Mouse (Mus musculus): Measurements from ENCODE around the gene Fam126a. TPM values are rescaled to one million over a fixed set of nuclear protein-coding genes. Genes with fewer than 3 reads are reported as not detected.

Gene Fam126a
- polyA plus RNA-seq, 1 experiment from 2014 or later: 22.5 TPM

DNA sequence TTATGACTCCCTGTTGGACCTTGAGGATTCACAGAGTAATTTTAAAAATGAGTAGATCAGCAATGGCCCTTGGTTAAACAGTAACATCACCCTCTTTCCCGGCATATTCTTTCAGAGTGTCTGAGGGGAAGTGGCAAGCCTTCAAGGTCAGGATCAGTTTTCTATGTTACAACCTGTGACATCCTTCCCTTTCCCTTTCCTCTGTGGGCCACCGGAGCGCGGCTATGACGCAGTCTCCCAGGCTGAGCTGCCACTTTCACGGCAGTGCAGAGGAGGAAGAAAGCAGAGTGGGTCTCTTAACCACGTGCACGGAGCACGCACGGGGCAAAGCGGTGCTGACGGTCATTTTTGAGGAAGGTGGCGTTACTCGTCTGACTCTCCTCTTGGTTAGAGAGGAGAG is 52.0 kb downstream of the Fam126a start:
- Histone ChIP-seq H3K27ac (replicated peaks) (no peak overlapping the region), H3K9me3 (replicated peaks) (no peaks in the 10 kb centered on the region), H3K36me3 (peaks cover 26% of the 10 kb centered on the region), H3K4me3 (replicated peaks) (no peak overlapping the region), H3K4me2 (no peak overlapping the region), H3K4me1 (no peaks in the 10 kb centered on the region), H3K27me3 (replicated peaks) (no peaks in the 10 kb centered on the region), H3K9ac (replicated peaks) (no peak overlapping the region)
- 91% methylated on average over 14 of the region's 14 CpGs for WGBS
- ATAC-seq (ENCODE audit: low FRiP score): no peak

DNA sequence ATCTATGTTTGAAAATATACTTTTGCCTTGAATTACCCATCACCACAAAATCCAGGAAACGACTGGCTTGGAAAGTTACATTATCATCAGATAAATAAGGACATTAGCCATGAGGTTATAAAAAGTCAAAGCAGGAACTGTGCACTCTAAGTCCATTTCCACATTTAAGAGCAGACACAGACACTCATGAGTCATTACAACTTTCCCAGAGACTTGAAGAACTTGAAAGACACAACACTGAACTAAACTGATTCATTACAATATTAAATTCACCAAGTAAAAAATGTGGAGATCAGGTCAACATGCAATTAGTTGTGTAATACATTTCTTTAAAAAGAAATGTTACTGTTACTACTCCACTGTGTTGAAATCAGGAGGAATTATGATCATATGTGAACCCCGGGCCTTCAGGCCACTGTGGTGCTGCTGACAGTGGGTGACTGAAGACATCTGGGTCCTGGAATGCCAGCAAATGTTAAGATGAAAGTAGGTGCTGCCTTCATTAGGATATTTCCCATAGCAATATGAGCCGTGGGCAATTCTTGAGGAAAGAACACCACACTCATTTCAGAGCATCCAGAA is 55.4 kb downstream of the Fam126a start:
- Histone ChIP-seq H3K4me1 (no peaks in the 10 kb centered on the region), H3K9me3 (replicated peaks) (no peaks in the 10 kb centered on the region), H3K4me3 (replicated peaks) (no peak overlapping the region), H3K4me2 (no peak overlapping the region), H3K27ac (replicated peaks) (no peak overlapping the region), H3K9ac (replicated peaks) (no peak overlapping the region), H3K27me3 (replicated peaks) (no peaks in the 10 kb centered on the region), H3K36me3 (peaks cover 21% of the 10 kb centered on the region)
- 91% methylated on average over 3 of the region's 3 CpGs for WGBS
- no peak for ATAC-seq (ENCODE audit: low FRiP score)

DNA sequence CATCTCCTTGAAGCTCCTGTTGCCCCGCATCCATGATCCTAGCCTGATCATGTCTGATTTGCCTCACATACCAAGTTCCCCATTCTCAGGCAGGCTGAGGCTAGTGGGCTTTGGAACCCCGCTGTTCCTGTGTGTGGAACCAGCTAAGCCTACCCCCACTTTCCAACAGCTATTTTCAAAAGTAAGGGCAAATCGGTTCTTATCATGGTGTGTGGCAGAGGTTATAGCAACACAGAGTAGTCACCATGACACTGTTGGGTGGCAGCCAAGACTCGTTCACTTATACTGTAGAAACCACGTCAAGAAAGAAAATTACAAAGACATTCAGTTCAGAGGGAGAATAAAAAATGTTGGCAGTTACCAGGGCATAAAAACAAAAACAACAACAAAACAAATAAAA is 62.8 kb downstream of the Fam126a start:
- no peak overlapping the region for H3K9ac ChIP-seq (replicated peaks)
- no peaks in the 10 kb centered on the region for H3K9me3 ChIP-seq (replicated peaks)
- peaks cover 6% of the 10 kb centered on the region; the same call in 1 of the 2 replicates for H3K4me1 ChIP-seq
- no peak for ATAC-seq (ENCODE audit: low FRiP score)
- H3K4me2 ChIP-seq: no peak overlapping the region
- H3K27ac ChIP-seq (replicated peaks): no peak overlapping the region
- H3K4me3 ChIP-seq (replicated peaks): no peak overlapping the region
- H3K36me3 ChIP-seq: peaks cover 8% of the 10 kb centered on the region; the same call in 1 of the 2 replicates
- H3K27me3 ChIP-seq (replicated peaks): no peaks in the 10 kb centered on the region
- WGBS: 58% methylated on average over 5 of the region's 5 CpGs

DNA sequence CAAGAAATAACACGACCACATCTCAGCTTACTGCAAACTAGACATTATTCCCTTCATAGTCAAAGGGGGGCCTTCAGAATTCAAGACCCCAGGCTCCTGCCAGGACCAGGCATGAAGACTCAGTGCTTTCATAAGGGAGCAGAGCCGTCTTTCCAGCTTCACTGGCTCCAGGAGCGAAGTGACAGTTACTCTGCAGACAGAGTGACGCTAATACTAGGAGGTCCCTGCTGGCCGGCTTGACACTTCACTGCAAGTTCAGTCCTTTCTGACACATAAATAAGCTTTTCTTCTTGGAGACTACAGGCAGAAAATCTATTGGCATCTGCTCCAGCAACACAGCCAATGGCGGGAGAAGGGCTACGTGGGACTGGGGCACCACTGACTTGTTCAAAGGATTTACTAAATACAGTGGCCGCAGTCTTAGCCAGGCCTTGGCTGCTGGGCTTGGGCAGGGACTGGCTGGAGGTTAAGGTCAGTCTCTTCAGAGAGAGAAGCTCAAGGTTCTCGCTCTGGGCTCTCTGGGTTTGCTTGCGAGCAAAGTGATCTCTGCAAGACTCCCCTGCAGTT is 65.8 kb downstream of the Fam126a start:
- ATAC-seq (ENCODE audit: low FRiP score): no peak
- H3K4me3 ChIP-seq (replicated peaks): no peak overlapping the region
- WGBS: 77% methylated on average over 10 of the region's 10 CpGs

DNA sequence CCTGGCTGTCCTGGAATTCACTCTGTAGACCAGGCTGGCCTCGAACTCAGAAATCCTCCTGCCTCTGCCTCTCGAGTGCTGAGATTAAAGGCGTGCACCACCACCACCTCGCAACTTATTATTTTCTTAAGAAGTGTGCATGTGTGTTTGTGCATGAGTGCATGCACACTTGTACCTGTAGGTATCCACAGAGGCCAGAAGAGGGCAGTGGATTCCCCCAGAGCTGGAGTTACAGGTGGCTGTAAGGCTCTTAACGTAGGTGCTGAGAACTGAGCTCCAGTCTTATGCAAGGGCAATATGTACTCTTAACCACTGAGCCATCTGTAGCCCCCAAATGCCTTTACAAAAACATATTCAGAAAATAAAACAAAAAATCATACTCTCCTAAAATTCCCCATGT is 77.4 kb downstream of the Fam126a start:
- H3K9ac ChIP-seq (replicated peaks): no peak overlapping the region
- H3K4me2 ChIP-seq: no peak overlapping the region
- no peaks in the 10 kb centered on the region for H3K36me3 ChIP-seq
- H3K4me1 ChIP-seq: no peaks in the 10 kb centered on the region
- no peak overlapping the region for H3K27ac ChIP-seq (replicated peaks)
- no peak for ATAC-seq (ENCODE audit: low FRiP score)
- H3K9me3 ChIP-seq (replicated peaks): no peaks in the 10 kb centered on the region
- H3K4me3 ChIP-seq (replicated peaks): no peak overlapping the region
- 95% methylated on average over 5 of the region's 5 CpGs for WGBS
- no peaks in the 10 kb centered on the region for H3K27me3 ChIP-seq (replicated peaks)

More for the DNA sequence above, 65.8 kb downstream of the Fam126a start:
- H3K9me3 ChIP-seq (replicated peaks): no peaks in the 10 kb centered on the region
- peaks cover 8% of the 10 kb centered on the region; the same call in 1 of the 2 replicates for H3K36me3 ChIP-seq
- peaks cover 6% of the 10 kb centered on the region; the same call in 1 of the 2 replicates for H3K4me1 ChIP-seq
- no peak overlapping the region for H3K9ac ChIP-seq (replicated peaks)
- no peaks in the 10 kb centered on the region for H3K27me3 ChIP-seq (replicated peaks)
- H3K4me2 ChIP-seq: no peak overlapping the region
- no peak overlapping the region for H3K27ac ChIP-seq (replicated peaks)

DNA sequence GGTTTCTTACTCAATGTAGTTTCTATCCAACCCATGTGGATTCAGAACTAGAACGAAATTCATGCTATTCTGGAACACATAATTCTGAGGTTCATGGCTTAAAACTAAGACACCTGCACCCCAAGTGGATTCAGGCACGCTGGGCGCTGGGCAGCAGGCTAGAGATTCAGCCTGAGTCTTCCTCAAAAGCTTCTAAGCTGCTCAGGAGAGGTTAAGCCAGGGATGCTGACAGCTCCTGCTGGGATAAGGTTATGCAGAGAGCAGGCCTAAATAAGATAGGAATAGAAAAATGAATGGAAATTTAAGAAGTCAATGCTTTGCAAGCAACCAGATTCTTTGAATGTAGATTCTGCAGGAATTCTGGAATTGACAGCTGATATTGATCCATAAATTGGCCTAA is 82.4 kb downstream of the Fam126a start:
- H3K4me3 ChIP-seq (replicated peaks): no peak overlapping the region
- H3K36me3 ChIP-seq: no peaks in the 10 kb centered on the region
- H3K27me3 ChIP-seq (replicated peaks): no peaks in the 10 kb centered on the region
- 59% methylated on average over 3 of the region's 3 CpGs for WGBS
- no peak overlapping the region for H3K27ac ChIP-seq (replicated peaks)
- H3K9me3 ChIP-seq (replicated peaks): no peaks in the 10 kb centered on the region
- H3K9ac ChIP-seq (replicated peaks): no peak overlapping the region
- no peak overlapping the region for H3K4me2 ChIP-seq
- no peak for ATAC-seq (ENCODE audit: low FRiP score)
- H3K4me1 ChIP-seq: no peaks in the 10 kb centered on the region

DNA sequence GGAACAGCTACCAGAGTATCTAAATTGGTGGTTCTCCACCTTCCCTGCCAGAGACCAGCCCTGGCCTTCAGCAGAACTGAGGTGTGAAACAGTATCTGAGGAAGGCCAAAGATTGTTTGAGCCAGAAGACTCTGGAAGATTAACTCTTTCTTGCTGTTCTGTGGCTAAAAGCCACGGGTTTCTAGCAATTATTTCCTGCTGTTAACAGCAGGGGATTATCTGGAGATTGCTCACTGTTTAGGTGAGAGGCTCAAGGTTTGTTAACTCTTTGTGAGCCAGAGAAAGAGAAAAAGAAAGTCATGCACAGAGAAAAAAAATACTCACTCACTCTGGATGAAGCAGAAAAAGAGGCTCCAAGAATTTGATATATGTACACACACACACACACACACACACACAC is 85.4 kb downstream of the Fam126a start:
- Histone ChIP-seq H3K27ac (replicated peaks) (no peak overlapping the region), H3K9ac (replicated peaks) (no peak overlapping the region), H3K4me1 (no peaks in the 10 kb centered on the region), H3K36me3 (no peaks in the 10 kb centered on the region), H3K9me3 (replicated peaks) (no peaks in the 10 kb centered on the region), H3K4me2 (no peak overlapping the region), H3K27me3 (replicated peaks) (no peaks in the 10 kb centered on the region), H3K4me3 (replicated peaks) (no peak overlapping the region)
- 2% methylated on average over 1 of the region's 1 CpGs for WGBS
- ATAC-seq (ENCODE audit: low FRiP score): no peak

DNA sequence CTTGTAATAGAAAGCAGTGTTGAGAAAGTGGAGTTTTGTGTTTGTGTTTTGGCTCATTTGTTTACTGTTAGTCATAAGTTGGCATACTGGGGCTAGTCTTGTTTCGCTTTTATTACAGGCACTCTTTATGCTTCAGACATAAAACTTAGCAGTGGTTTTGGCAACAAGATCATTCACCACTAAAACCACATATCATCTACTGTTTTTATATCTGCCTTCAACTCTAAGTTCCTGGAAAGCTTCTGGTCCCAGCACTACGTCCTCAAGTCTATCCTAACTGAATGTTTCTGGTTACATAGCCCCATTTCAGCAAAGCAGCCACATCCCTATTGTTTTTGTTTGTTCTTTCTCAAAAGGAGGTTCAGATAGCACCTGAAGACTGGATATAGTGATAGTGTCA is 87.0 kb downstream of the Fam126a start:
- no peak overlapping the region for H3K9ac ChIP-seq (replicated peaks)
- 86% methylated on average over 2 of the region's 2 CpGs for WGBS
- no peak overlapping the region for H3K27ac ChIP-seq (replicated peaks)
- no peaks in the 10 kb centered on the region for H3K9me3 ChIP-seq (replicated peaks)
- H3K4me1 ChIP-seq: no peaks in the 10 kb centered on the region
- H3K36me3 ChIP-seq: no peaks in the 10 kb centered on the region
- H3K27me3 ChIP-seq (replicated peaks): no peaks in the 10 kb centered on the region
- H3K4me2 ChIP-seq: no peak overlapping the region
- no peak for ATAC-seq (ENCODE audit: low FRiP score)
- H3K4me3 ChIP-seq (replicated peaks): no peak overlapping the region

DNA sequence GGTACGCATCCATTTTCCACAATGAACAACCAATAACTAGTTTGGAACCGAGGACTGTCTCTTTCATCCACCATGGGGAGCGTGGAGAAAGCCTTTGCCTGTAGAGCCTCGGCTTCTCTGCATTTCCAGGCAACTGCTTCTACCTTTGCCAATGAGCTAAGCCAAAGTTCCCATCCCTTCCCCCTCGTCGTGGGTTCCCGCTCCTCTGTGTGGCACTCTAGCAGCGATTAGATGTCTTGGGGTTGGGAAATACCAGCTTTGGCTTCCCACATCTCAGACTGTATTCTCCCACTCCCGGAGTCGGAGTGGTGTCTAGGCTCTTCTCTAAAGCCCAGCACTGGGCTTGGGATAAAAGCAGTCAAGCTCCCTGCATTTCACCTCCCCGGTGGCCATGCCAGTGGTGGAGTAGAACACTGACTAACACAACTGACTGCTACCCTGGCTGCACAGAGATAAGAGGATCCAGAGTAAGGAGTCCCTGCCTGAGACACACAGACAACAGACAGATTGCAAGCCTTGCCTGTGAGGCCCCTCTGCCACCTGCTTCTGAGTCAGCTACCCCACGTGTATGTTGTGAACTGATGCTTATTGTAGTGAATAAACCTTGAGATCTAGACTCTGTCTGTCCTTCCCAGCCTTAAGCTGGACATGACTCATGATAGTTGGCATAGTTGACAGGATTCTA is 106.9 kb downstream of the Fam126a start:
- H3K36me3 ChIP-seq: no peaks in the 10 kb centered on the region
- H3K4me3 ChIP-seq (replicated peaks): no peak overlapping the region
- H3K27me3 ChIP-seq (replicated peaks): no peaks in the 10 kb centered on the region
- H3K27ac ChIP-seq (replicated peaks): no peak overlapping the region
- no peaks in the 10 kb centered on the region for H3K9me3 ChIP-seq (replicated peaks)
- peaks cover 4% of the 10 kb centered on the region; the same call in 1 of the 2 replicates for H3K4me1 ChIP-seq
- no peak for ATAC-seq (ENCODE audit: low FRiP score)
- WGBS: 88% methylated on average over 12 of the region's 12 CpGs
- H3K4me2 ChIP-seq: no peak overlapping the region
- H3K9ac ChIP-seq (replicated peaks): no peak overlapping the region

DNA sequence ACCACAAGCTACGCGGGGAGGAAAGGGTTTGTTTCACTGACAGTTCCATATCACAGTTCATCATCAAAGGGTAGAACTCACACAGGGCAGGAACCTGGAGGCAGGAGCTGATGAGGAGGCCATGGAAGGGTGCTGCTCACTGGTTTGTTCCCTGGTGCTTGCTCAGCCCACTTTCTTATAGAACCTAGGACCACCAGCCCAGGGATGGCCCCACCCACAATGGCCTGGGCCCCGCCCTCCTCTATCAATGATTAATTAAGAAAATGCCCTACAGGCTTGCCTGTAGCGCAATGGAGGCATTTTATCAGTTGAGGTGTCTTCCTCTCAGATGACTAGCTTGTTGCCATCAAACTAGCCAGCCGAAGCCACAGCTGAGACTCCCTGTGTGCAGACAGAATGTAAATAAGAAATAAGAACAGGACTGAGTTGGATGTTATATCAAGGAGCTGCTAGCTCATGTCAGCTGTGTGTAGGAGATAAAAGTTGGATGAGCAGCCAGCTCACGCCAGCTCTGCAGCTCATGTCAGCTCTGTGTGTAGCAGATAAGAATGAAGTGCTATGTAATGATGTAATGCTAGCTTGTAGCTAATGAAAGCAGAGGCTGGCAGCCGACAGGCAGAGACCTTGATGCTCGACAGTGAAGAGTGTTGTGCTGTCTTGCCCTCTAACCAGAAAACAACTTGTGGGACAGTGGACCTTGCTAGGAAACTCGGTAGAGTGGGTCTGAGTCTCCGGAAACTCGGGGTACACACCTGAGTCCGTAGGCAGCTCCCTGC is 107.8 kb downstream of the Fam126a start:
- Histone ChIP-seq H3K36me3 (no peaks in the 10 kb centered on the region), H3K4me1 (peaks cover 4% of the 10 kb centered on the region; the same call in 1 of the 2 replicates), H3K27me3 (replicated peaks) (no peaks in the 10 kb centered on the region), H3K27ac (replicated peaks) (no peak overlapping the region), H3K4me2 (no peak overlapping the region), H3K9ac (replicated peaks) (no peak overlapping the region), H3K4me3 (replicated peaks) (no peak overlapping the region), H3K9me3 (replicated peaks) (no peaks in the 10 kb centered on the region)
- 80% methylated on average over 12 of the region's 12 CpGs for WGBS
- no peak for ATAC-seq (ENCODE audit: low FRiP score)

DNA sequence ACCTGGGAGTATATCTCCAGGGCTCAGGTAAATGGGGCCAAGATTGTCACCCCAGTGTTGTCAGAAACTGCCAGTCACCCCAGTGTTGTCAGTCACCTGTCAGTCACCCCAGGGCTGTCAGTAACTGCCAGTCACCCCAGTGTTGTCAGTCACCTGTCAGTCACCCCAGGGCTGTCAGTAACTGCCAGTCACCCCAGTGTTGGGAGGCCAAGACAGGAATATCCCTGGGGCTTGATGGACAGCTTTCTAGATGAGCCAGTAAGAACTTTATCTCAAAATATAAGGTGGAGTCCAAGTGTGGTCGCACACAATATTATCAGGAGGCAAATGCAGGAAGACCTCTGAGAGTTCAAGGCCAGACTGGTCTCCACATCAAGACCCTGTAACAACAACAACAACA is 109.2 kb downstream of the Fam126a start:
- WGBS: 100% methylated on average over 1 of the region's 1 CpGs
- H3K4me2 ChIP-seq: no peak overlapping the region
- no peaks in the 10 kb centered on the region for H3K27me3 ChIP-seq (replicated peaks)
- peaks cover 4% of the 10 kb centered on the region; the same call in 1 of the 2 replicates for H3K4me1 ChIP-seq
- H3K9me3 ChIP-seq (replicated peaks): no peaks in the 10 kb centered on the region
- no peak overlapping the region for H3K27ac ChIP-seq (replicated peaks)
- H3K9ac ChIP-seq (replicated peaks): no peak overlapping the region
- no peaks in the 10 kb centered on the region for H3K36me3 ChIP-seq
- H3K4me3 ChIP-seq (replicated peaks): no peak overlapping the region
- no peak for ATAC-seq (ENCODE audit: low FRiP score)
